Mouse (Mus musculus) thymus, postnatal 0 days (tissue): ENCODE measurements at regions not wholly inside any gene's neighbourhood (a gene's known extent, or its start where the extent isn't known, plus 50 kb on each side); places are given as distances from the start of the nearest gene placed in this dataset.

Source experiments
- DNase-seq: peaks from one replicate; pipeline ENCODE4 v3.0.0-alpha.2; 2015; ENCODE audit warnings: low spot score

DNA sequence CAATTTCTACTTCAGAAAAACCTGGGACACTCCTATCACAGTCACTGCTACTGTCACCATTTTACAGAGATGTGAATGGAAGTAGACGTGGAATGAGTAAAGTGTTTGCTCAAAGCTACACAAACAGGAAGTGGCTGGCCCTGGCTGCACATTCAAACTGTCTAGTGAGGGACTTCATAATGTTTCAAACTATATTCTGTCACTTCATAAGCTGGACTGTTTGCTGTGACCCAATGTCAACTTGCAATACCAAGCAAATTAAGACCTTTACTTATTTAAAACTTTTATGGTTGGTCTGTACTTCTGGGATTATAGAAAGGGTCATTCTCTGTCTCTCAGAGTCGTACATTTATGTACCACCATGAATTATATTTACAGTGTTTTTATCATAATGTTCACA lies 53.9 kb downstream of the Gm11361 start:
- peak; percentile 51 for DNase-seq

DNA sequence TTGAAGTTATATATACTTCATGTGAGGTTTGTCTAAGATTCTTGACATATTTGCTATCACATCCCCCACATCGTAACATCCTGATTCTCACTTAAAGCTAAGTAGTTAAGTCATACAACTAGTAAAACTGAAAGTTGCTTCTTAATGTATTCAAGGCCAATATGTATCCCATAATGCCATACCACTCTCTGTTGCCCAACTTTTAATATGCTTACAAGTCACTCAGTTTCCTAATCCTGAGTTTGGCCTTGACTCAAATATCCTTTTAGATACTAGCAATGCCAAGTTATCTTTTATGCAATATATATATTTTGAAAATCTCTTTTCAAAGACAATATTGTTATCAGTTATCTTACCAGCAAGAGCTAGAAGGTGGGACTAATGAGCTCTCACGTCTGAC lies 54.3 kb downstream of the Gm11361 start:
- DNase-seq = no peak

DNA sequence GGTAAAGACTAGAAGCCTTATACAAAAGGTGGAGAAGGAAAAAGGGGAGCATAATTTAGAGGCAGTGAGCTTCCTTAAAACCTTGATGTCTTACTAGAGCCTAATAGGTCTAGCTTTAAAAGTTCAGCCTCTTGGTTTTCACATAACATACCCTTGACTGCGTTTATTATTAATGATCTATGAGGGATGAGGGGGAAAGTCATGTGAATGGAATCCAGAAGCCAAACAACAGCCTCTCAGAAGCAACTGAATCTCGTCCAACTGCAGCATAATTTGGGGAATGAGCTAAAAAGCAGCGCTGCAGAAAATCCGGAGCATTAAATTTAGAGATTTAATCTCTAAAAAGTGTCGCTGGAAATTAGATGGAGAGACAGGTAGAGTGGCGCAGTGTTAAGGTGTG lies 54.8 kb downstream of the Gm11361 start:
- no peak for DNase-seq

DNA sequence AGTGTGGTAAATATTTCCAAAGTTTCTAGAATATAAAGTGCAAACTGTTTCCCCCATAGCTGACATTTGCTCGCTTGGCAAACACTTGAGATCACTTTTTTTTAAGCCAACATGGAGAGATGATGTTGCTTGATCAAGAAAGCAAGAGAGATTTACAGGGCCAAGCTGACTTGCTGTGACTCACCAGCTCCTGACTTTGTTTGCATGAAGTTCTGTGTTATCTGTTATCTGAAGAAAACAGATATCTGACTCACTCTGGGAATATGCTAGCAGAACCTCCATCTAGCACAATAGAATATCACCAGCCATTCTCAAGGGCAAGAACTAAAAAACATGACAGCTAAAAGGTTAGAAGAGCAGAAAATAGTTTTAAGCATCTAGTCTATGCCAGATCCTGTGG lies 56.1 kb downstream of the Gm11361 start:
- DNase-seq = no peak

DNA sequence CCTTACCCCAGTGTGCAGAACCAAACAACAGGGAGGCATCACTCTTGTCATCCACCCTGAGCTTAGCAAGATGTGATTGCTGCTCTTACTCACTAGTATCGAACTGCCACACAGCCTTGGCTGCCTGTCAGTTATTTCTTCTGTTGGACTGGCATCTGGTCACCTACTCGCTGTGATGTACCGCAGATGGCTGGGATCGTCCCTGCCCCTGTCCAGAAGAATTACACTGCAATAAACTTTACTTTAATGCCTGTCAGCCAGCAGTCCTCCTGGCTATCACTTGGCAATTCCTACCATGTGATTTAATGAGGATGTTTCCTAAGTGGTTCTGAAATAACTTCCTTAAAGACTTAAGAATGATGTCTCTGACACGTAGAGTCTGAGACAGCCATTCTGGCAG lies 57.7 kb downstream of the Gm11361 start:
- no peak for DNase-seq
